Mouse (Mus musculus): ENCODE data around the gene Tcf19. TPM values are rescaled to one million over a fixed set of nuclear protein-coding genes. Genes with fewer than 3 reads are reported as not detected.
A peak's percentile ranks its signal among the peaks of the same experiment; 100 is the strongest.

Tcf19 gene
- 1 to 10 TPM; 4.5 to 5.7 TPM for total RNA-seq (2021)
- long read RNA-seq, partial matches to known transcripts: 1 of 5 reads
- long read RNA-seq, other reads (novel, unspliced or antisense): 4 of 5 reads

DNA sequence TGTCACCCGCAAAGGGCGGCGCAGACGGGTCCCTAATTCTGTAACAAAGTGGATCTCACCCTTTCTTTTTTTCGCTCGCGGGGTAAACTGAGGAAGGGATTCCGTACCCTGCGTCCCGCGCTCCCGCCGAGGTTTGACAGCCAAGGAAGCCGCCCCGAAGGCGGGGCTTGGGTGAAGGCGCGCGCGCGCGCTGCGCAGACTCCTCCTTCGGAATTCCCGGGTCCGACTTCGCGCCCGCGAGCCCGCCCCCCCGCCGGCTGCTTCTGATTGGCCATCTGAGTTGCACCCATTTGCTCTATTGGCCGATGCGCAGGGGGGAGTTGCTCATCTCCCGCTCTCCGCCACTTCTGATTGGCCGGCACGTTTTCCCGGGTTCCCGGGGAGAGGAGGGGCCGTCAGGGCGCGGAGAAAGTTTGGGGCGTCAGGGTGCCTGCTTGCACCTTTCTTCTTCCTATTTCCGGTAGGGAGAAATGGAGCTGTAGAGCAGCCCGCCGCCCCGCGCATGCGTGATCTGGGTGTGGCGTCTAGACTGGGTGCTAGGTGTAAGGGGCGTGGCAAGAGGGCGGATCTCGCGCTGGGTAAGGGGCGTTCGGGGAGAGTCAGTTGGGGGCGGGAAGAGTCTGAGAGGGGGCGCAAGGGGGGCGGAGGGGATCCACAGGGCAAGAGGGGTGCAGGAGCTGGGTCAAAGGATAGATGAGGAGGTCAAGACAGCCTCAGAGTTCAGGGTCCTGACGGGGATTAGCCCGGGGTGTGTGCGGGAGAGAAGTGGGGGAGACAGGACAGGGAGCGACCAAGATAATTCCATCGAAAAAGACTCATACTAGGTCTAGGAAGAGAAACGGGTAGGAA, at the start of gene Tcf19, which contains the start of gene Cchcr1:
Gene Tcf19, minus strand, starts transcription at position 173 of the 849 bp plus-strand sequence.
Gene Cchcr1, plus strand, starts transcription at position 449 of the 849 bp plus-strand sequence.
- DNase-seq (ENCODE audit: low spot score in 2 of 2): peak; percentile 94 to 97

DNA sequence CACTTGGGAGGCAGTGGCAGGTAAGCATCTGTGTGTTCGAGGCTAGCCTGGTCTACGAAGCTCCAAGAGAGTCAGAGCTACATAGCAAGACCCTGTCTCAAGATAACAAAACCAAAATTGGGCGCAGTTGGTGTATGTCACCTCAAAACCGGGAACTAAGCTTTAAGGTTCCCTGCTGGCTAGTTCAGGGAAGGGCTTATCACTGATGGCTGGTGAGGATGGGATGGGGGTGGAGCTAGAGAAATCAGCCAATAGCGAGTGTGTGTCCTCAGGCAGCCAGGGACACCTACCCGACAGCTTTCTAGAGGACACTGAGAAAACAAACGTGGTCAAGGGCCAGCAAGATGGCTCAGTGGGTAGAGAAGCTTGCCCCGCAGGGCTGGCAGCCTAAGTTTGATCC, 41.6 kb upstream of the Tcf19 start:
- no peak for DNase-seq (ENCODE audit: low spot score in 2 of 2)

DNA sequence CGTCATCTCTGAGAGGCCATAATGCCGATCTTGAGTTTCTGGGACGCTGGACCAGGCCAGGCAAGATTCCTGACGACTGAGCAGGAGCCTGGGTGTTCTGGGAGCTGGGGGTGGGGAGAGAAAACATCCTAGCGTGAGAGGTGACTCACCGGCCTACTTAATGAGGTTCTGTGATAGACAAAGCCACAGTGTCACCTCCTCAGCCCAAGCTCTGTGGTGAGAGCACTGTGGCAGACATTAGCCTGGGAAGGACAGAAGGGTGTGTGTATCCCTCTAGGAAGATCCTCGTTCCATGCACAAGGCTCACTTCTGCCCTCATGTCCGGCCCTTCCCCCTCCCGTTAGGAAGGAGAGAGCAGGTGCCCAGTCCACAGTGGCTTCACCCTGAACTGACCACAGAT, 40.7 kb upstream of the Tcf19 start:
- no peak for DNase-seq (ENCODE audit: low spot score in 2 of 2)

DNA sequence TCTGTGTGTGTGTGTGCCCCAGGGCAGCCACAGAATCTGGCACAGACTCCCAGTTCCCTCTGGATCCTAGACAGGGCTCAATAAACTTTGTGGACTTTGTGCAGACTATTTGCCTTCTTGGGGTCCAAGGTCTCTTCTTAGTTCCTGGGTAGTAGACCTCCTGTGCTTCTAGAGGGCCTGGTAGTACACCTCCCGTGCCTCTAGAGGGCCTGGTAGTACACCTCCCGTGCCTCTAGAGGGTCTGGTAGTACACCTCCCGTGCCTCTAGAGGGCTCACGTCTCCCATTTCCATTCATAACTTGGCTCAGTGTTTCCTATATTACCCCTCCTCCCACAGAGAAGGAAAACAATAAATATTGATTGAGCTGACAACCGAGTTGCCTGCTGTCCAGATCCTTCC, 40.2 kb upstream of the Tcf19 start:
- DNase-seq (ENCODE audit: low spot score in 2 of 2): peak; percentile 25 to 62

DNA sequence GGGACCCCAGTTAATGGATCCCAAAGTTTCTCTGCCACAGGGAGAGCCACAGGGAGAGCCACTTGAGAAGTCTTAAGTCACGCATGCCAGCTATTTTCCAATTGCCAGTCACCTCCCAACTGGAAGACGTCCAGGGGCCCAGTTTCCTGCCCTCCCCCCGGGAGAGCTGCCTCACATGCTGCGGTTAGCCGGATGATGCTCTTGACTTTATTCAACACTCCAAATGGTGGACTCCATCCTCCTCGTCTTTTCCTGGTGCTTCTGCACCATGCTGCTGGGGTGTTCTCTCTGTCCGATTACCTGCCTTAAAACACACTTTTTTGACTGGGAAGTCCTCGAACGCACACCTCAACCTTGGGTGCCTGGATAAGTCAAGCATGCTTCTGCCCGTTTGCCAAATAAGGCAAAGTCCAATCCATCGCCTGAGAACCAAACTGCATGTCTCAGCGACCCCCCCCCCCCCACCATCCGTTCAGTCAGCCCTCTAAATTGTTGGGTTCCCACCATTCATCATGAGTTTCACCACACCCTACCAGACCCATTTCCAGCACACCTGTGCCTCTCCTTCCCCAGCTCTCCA, 39.7 kb upstream of the Tcf19 start:
- DNase-seq (ENCODE audit: low spot score in 2 of 2): no peak

DNA sequence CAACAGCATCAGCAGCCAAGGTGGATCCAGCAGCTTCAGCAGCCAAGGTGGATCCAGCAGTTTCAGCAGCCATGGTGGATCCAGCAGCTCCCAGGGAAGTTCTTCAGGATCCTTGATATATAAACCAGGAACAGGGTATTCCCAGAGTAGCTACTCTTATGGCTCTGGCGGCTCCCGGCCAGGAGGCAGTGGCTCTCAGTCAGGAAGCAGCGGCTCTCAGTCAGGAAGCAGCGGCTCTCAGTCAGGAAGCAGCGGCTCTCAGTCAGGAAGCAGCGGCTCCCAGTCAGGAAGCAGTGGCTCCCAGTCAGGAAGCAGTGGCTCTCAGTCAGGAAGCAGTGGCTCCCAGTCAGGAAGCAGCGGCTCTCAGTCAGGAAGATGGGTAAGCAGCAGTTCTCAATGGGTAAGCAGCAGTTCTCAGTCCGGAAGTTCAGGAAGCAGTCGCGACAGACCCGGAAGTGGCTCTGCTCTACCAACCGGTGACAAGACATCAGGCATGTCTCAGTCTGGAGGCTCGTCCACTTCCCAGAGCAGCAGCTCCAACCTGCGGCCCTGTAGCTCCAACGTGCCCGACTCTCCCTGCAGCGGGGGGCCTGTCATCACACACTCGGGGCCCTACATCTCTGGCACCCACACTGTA, 38.3 kb upstream of the Tcf19 start:
- DNase-seq (ENCODE audit: low spot score in 2 of 2): no peak

DNA sequence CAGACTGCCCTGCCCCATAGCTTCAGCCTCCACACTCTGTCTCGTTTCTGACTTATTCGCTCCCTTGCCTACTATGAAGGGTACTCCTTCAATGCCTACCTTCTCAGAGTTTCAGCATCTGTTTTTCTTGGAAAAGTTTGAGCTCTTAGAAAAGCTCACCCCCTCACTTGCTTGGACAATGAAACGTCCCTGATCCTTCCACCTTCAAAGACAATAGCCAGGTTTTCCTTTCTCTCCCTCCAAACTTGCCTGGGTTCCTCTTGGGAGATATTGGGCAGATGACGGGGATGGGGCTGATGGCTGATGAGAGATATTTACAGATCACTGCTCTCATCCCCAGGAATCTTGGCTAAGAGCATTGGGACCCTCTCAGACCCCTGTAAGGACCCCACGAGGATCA, 37.7 kb upstream of the Tcf19 start:
- DNase-seq (ENCODE audit: low spot score in 2 of 2): no peak

DNA sequence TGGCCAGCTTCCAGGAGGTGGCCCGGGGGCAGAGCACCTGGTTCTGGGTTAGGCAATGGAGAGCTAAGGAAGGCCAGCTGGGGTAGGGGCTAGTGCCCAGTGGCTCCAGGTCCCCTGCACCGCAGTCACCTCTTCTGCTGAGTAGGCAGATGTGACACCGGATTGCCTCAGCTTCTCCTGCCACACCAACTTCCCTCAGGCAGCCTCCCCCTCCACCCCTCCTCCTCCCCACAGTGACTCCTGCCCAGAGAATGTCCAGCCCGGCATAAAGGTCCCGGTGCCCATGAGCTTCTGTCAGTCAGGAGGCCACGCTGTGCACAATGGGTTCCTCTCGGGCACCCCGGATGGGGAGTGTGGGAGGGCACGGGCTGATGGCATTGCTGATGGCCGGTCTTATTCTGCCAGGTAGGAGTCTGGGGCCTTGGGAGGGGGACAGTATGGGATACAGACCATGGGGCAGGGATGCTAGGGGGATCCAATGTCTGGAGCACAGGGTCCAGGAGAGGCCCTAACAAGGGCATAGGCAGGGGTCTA, 35.3 kb upstream of the Tcf19 start, which contains the start of gene Cdsn:
Gene Cdsn, plus strand, starts transcription at position 248 of the 534 bp plus-strand sequence.
- no peak for DNase-seq (ENCODE audit: low spot score in 2 of 2)

DNA sequence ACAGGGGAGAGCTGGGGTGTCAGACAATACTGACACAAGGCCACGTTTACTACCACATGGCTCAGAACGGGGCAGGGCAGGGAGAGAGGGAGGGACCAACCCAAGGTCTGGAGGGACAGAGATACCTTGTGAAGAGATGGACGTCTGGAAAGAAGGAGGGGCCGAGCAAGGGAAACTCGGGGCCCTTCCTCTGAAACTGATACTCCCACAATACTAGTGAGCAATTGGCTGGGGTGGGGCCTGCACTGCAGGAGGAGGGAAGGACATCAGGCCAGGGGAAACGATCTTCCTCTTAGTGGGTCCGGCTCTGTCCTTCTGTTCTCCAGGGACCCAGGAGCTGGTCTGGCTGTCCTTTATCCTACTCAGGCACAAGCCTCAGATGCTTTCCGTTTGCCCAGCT, 34.2 kb upstream of the Tcf19 start:
- no peak for DNase-seq (ENCODE audit: low spot score in 2 of 2)

DNA sequence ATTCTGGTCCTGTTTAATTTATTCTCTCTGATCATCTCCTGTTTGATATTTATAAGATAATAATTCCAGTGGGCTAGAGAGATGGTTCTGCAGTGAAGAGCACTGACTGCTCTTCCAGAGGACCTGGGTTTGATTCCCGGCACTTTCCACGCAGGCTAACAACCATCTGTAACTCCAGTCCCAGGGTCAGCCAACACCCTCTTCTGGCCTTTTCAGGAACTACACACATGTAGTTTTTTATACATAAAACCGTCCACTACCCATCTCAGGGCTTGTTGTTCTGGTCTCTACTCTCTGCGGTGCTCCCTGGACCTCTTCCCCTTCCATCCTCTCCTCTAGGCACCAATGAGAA, 33.5 kb upstream of the Tcf19 start:
- DNase-seq (ENCODE audit: low spot score in 2 of 2): no peak

DNA sequence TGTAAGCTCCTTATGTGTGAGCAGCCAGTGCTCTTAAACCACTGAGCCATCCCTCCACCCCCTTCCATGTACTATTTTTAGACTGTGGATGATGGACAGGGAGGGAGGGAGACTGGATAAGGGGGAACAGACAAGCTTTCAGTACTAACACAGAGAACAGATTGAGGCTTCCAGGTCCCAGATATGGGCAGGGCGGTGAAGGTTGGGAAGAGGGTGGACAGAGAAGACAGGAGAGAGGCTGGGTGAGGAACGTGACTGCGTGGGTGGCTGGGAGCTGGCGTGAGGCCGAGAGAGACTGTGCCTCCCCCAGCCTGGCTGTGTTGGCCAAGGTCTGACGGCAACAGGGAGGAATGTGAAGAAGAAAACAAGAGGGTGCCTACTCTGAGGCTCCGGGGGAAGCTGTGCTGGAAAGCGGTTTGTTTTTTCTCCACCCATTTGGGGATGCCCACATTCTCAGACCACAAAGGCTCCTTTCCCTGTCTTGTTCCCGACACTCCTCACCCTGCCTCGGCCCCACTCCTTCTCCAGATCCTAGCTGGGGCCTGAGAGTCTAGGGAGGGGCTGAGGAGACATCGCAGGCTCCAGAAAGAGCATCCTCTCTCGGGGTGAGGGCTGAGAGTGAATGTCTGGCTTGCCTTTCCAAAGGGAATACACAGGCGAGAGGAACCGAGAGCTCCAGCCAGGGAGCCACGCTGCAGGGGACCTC, 33.0 kb upstream of the Tcf19 start:
- DNase-seq (ENCODE audit: low spot score in 2 of 2): peak; percentile 61 to 70

DNA sequence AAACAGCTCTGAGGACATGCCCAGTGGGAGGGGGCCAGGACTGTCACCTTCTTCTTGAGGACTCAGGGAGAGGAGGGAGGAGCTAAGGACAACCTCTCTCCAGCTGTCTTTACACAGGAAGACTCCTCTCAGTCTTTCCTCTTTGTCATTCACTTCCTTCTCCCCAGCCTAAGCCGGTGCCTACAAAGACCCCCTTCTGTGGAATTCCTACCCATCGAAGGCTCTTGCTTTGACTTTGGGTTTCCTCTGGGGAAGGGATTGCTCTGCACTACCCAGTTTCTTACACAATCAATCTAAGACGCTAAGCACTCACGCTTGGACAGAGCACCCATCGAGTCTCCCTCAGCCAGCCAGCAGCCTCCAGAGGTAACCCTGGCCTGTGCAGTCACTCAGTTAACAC, 32.0 kb upstream of the Tcf19 start:
- no peak for DNase-seq (ENCODE audit: low spot score in 2 of 2)

DNA sequence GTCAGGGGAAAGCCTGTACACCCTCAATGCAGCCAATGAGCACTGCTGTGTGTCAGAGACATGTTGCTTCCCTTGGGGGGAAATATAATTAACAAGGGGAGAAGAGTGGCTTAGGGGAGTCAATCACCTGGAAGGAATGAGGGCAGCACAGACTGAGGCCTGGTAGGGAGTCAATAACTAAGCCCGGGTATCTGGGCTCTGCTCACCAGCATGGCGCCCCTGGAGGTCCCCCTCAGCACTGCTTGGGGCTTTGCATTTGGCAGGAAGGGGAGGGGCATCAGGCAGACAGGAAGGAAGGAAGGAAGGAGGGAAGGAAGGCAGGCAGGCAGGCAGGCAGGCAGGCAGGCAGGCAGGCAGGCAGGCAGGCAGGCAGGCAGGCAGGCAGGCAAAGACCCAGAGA, 30.8 kb upstream of the Tcf19 start:
- DNase-seq (ENCODE audit: low spot score in 2 of 2): no peak

DNA sequence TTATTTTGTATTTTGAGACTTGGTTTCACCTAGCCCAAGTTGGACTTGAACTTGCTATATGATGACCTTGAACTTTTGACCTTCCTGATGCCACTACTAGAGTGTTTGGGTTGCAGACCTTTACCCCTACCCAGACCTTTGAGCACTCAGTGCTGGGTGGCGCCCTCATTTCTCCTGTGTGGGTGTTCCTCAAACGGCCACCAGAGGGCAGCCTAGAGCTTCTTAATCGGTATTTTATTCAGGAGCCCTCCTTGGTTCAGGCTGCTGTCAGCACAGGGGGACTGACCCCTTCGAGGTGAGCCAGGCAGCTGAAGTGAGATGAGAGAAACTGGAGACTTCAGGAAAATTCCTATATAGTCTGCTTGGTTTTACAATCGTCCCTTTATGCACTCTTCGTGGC, 28.1 kb upstream of the Tcf19 start:
- peak in 1 of 2 experiments; percentile 71 for DNase-seq (ENCODE audit: low spot score in 2 of 2)

DNA sequence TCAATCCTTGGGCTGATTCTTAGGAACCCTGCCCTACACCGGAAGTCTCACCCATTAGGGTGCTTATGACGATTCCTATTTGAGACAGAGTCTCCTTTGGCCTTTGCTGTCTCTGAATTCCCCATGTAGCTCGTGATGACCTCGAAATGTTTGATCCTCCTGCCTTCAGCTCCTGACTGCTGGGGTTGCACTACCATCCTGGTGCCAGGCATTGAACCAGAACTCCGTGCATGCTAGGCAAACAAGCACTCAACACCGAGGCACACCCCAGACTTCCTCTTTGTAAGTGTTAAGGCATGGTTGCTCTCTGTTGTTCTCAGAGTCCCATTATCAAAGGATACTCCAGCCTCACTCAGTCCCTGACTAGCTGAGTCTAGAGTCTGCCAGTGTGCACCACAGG, 27.4 kb upstream of the Tcf19 start:
- DNase-seq (ENCODE audit: low spot score in 2 of 2): no peak

DNA sequence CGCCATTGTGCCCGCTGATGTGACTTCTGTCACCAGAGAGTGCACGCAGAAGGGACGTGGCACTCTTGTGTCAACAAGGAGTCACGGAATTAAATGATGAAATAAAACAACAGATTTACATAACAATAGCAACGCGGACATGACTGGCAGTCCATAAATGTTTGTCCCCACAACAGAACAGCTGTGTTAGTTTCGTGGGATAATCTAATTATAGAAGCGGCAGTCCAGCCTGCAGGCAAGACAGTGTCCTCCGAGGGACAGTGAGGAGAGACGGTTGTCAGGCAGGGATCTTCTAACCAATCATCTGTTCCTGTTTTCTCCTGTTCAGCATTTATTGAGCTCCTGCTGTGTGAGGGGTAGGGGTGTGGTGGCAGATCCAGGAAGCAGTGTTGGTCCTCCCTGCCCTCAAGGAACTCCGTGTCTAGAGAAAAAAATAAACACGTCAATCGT, 26.8 kb upstream of the Tcf19 start:
- no peak for DNase-seq (ENCODE audit: low spot score in 2 of 2)

DNA sequence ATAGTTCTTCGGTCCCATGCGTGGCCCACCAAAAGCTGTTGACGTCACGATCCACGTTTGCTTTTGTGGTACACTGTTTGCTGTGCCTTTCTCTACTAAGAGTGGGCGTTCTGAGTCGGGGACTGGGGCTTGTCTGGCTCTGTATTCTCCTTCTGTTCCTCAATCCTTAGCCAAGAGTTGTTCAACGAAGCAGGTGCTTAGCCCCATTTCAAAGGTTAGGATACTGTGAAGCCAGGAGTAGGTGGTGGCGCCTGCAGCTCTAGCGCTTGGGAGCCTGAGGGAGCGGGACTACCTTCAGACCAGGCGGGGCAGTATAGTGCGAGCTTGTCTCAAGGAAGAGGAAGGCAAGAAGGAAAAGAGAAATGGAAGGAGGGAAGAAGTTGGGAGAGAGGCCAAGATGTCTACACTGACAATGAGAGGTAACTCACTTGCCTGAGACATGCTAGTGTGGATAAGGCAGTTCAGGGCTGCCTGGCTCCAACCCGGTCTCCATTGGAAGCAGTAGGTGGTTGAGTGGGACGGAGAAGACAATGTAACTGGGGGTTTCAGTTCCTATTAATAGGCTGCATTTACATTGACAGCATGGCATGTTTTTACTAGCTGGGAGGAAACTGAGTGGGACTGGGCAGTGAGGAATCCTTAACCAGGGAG, 26.3 kb upstream of the Tcf19 start:
- DNase-seq (ENCODE audit: low spot score in 2 of 2): peak; percentile 16 to 41

DNA sequence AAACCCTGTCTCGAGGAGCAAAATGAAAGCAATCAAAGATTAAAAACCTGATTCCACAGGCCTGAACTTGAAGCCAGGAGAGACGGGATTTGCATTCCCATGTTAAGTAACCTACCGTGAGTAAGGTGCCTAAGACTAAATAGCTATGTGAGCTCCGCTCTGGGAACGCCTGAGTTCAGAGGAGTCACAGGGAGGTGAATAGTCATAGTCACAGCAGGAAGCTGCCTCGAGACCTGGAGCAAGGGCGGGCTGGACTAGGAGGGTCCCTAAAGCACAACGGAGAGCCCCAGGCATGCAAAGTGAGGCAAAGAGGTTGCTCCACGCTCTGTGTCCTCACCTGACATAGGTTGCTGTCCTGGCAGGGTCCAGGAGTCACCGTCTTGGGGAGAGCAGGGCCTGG, 22.9 kb upstream of the Tcf19 start:
- no peak for DNase-seq (ENCODE audit: low spot score in 2 of 2)

DNA sequence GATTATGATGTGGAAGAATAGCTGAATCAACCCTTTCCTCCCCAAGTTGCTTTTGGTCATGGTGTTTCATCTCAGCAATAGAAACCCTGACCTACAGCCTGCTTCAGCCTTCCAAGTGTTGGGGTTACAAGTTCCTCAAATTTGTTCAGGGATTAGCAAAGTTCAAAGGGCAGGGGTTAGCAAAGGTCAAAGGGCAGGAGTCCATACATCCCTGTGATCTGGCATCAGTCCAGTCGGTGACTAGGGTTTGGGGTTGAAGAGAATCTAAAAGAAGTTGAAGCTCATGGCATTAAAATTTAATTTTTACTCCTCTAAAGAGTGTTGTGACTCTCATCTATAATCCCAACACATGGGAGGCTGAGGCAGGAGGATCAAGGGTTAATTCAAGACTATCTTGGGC, 21.9 kb upstream of the Tcf19 start:
- DNase-seq (ENCODE audit: low spot score in 2 of 2): no peak

DNA sequence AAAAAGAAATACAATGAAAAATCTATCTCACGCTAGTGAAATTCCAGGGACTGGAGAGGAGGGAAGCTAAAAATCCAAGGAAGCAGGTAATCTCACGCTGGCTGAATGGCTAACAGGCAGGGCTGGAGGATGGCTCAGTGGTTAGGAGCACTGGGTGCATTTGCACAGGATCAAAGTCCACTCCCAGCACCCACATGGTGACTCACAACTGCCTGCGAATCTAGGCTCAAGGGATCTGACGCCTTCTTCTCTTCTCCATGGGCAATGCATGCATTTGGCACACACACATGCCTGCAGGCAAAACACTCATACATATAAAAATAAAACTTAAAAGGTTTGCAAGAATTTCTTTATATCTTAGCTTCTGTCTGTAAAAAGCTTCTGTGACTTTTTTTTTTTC, 20.8 kb upstream of the Tcf19 start:
- no peak for DNase-seq (ENCODE audit: low spot score in 2 of 2)

DNA sequence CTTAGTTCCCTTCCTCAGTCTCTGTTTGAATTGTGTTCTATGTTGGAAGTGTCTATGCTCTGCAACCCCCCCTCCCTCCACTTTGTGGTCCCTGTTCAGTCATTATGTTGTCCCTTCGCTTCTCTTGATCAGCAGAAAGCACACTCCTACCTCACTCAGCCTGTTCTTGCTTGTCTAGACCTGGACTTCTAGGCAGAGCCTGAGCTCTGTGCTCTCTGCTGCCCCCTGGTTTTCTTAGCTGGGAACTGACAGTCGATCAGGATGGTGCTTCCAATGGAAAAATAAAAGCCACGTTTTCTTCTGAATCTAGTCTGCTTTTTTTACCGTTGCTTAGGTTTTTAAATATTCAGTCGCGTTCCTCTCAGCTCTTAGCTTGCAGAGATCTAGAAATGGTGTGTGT, 17.7 kb upstream of the Tcf19 start:
- peak; percentile 62 to 90 for DNase-seq (ENCODE audit: low spot score in 2 of 2)
